Mouse (Mus musculus): ENCODE data around the gene Card10. TPM values are rescaled to one million over a fixed set of nuclear protein-coding genes. Genes with fewer than 3 reads are reported as not detected.

Gene Card10
- polyA plus RNA-seq, 1 experiment from 2014 or later, result 5.7 TPM

- Histone ChIP-seq H3K27me3 (no peaks in the 10 kb centered on the region), H3K9ac (no peak overlapping the region), H3K27ac (peak overlapping the region; percentile 73), H3K4me3 (peak overlapping the region; percentile 44), H3K4me1 (replicated peaks) (peaks cover 11% of the 10 kb centered on the region), H3K9me3 (replicated peaks) (peaks cover 3% of the 10 kb centered on the region; the same call in 1 of the 2 replicates), H3K4me2 (peak overlapping the region; percentile 56), H3K36me3 (0 out of 2 replicates have a peak, but pooled peaks cover 6% of the 10 kb centered on the region)
- 57% methylated on average over 5 of the region's 5 CpGs for WGBS
- no peak for ATAC-seq (replicated peaks; ENCODE audit: insufficient number of reproducible peaks, insufficient read depth, low FRiP score, low read depth)
Observed at GRCm38 (mm10) chr15:78770983-78771355, 31.9 kb downstream of the Card10 start.

- ATAC-seq (replicated peaks; ENCODE audit: insufficient number of reproducible peaks, insufficient read depth, low FRiP score, low read depth), result no peak
- peak overlapping the region; percentile 56 for H3K4me2 ChIP-seq
- H3K9me3 ChIP-seq (replicated peaks), result peaks cover 3% of the 10 kb centered on the region; the same call in 1 of the 2 replicates
- H3K4me3 ChIP-seq, result peak overlapping the region; percentile 44; the same call in 1 of the 2 replicates
- no peaks in the 10 kb centered on the region for H3K27me3 ChIP-seq
- H3K9ac ChIP-seq, result no peak overlapping the region
- 0 out of 2 replicates have a peak overlapping the region, but pooled peaks have one; percentile 73 for H3K27ac ChIP-seq
- H3K36me3 ChIP-seq, result 0 out of 2 replicates have a peak, but pooled peaks cover 1% of the 10 kb centered on the region
- 57% methylated on average over 9 of the region's 9 CpGs for WGBS
- peaks cover 11% of the 10 kb centered on the region for H3K4me1 ChIP-seq (replicated peaks)
Observed at GRCm38 (mm10) chr15:78770234-78770982, 32.4 kb downstream of the Card10 start.

- no peaks in the 10 kb centered on the region for H3K36me3 ChIP-seq
- no peak for ATAC-seq (replicated peaks; ENCODE audit: insufficient number of reproducible peaks, insufficient read depth, low FRiP score, low read depth)
- 96% methylated on average over 4 of the region's 4 CpGs for WGBS
Observed at GRCm38 (mm10) chr15:78769064-78769463, 33.8 kb downstream of the Card10 start.

GRCm38 (mm10) chr15:78763704-78764103 is 39.1 kb downstream of the Card10 start:
- ATAC-seq (replicated peaks; ENCODE audit: insufficient number of reproducible peaks, insufficient read depth, low FRiP score, low read depth), result no peak
- H3K9ac ChIP-seq, result no peak overlapping the region
- H3K4me1 ChIP-seq (replicated peaks), result peaks cover 2% of the 10 kb centered on the region; the same call in 1 of the 2 replicates
- H3K36me3 ChIP-seq, result no peaks in the 10 kb centered on the region
- H3K9me3 ChIP-seq (replicated peaks), result no peaks in the 10 kb centered on the region
- H3K27me3 ChIP-seq, result peaks cover 14% of the 10 kb centered on the region
- H3K27ac ChIP-seq, result no peak overlapping the region
- no peak overlapping the region for H3K4me2 ChIP-seq
- no peak overlapping the region for H3K4me3 ChIP-seq
- 78% methylated on average over 5 of the region's 5 CpGs for WGBS

More at GRCm38 (mm10) chr15:78769064-78769463, 33.8 kb downstream of the Card10 start:
- Histone ChIP-seq H3K27me3 (no peaks in the 10 kb centered on the region), H3K27ac (no peak overlapping the region), H3K4me3 (no peak overlapping the region), H3K4me2 (no peak overlapping the region), H3K9me3 (replicated peaks) (peaks cover 3% of the 10 kb centered on the region; the same call in 1 of the 2 replicates), H3K4me1 (replicated peaks) (peaks cover 11% of the 10 kb centered on the region), H3K9ac (no peak overlapping the region)

GRCm38 (mm10) chr15:78763210-78763609 is 39.6 kb downstream of the Card10 start:
- Histone ChIP-seq H3K27me3 (peaks cover 14% of the 10 kb centered on the region), H3K27ac (no peak overlapping the region), H3K9ac (no peak overlapping the region), H3K36me3 (no peaks in the 10 kb centered on the region), H3K4me2 (no peak overlapping the region), H3K4me1 (replicated peaks) (peaks cover 2% of the 10 kb centered on the region; the same call in 1 of the 2 replicates), H3K4me3 (no peak overlapping the region), H3K9me3 (replicated peaks) (no peaks in the 10 kb centered on the region)
- no peak for ATAC-seq (replicated peaks; ENCODE audit: insufficient number of reproducible peaks, insufficient read depth, low FRiP score, low read depth)
- WGBS, result 33% methylated on average over 9 of the region's 10 CpGs

- H3K9ac ChIP-seq, result no peak overlapping the region
- H3K27me3 ChIP-seq, result peaks cover 24% of the 10 kb centered on the region
- H3K9me3 ChIP-seq (replicated peaks), result no peaks in the 10 kb centered on the region
- no peak overlapping the region for H3K4me3 ChIP-seq
- no peaks in the 10 kb centered on the region for H3K4me1 ChIP-seq (replicated peaks)
- H3K4me2 ChIP-seq, result no peak overlapping the region
- 71% methylated on average over 13 of the region's 13 CpGs for WGBS
- no peak for ATAC-seq (replicated peaks; ENCODE audit: insufficient number of reproducible peaks, insufficient read depth, low FRiP score, low read depth)
- no peaks in the 10 kb centered on the region for H3K36me3 ChIP-seq
- no peak overlapping the region for H3K27ac ChIP-seq
Observed at GRCm38 (mm10) chr15:78761112-78761511, 41.7 kb downstream of the Card10 start.

- Histone ChIP-seq H3K4me2 (no peak overlapping the region), H3K9ac (no peak overlapping the region), H3K27me3 (peaks cover 26% of the 10 kb centered on the region), H3K36me3 (no peaks in the 10 kb centered on the region), H3K4me1 (replicated peaks) (no peaks in the 10 kb centered on the region), H3K27ac (no peak overlapping the region), H3K9me3 (replicated peaks) (no peaks in the 10 kb centered on the region), H3K4me3 (no peak overlapping the region)
- no peak for ATAC-seq (replicated peaks; ENCODE audit: insufficient number of reproducible peaks, insufficient read depth, low FRiP score, low read depth)
- 77% methylated on average over 6 of the region's 6 CpGs for WGBS
Observed at GRCm38 (mm10) chr15:78758132-78758531, 44.7 kb downstream of the Card10 start.

GRCm38 (mm10) chr15:78755966-78756725 is 46.7 kb downstream of the Card10 start:
- H3K4me1 ChIP-seq (replicated peaks), result no peaks in the 10 kb centered on the region
- no peak overlapping the region for H3K4me3 ChIP-seq
- no peaks in the 10 kb centered on the region for H3K9me3 ChIP-seq (replicated peaks)
- H3K9ac ChIP-seq, result no peak overlapping the region
- H3K36me3 ChIP-seq, result no peaks in the 10 kb centered on the region
- WGBS, result 68% methylated on average over 12 of the region's 12 CpGs
- peaks cover 24% of the 10 kb centered on the region for H3K27me3 ChIP-seq
- H3K4me2 ChIP-seq, result no peak overlapping the region
- H3K27ac ChIP-seq, result no peak overlapping the region
- ATAC-seq (replicated peaks; ENCODE audit: insufficient number of reproducible peaks, insufficient read depth, low FRiP score, low read depth), result no peak

- Histone ChIP-seq H3K4me2 (no peak overlapping the region), H3K4me1 (replicated peaks) (no peaks in the 10 kb centered on the region), H3K9ac (no peak overlapping the region), H3K4me3 (no peak overlapping the region), H3K9me3 (replicated peaks) (no peaks in the 10 kb centered on the region), H3K27ac (no peak overlapping the region), H3K36me3 (no peaks in the 10 kb centered on the region), H3K27me3 (peaks cover 20% of the 10 kb centered on the region)
- no peak for ATAC-seq (replicated peaks; ENCODE audit: insufficient number of reproducible peaks, insufficient read depth, low FRiP score, low read depth)
- 48% methylated on average over 3 of the region's 3 CpGs for WGBS
Observed at GRCm38 (mm10) chr15:78755226-78755625, 47.6 kb downstream of the Card10 start.

GRCm38 (mm10) chr15:78754144-78754543 is 48.7 kb downstream of the Card10 start:
- no peak for ATAC-seq (replicated peaks; ENCODE audit: insufficient number of reproducible peaks, insufficient read depth, low FRiP score, low read depth)
- no peak overlapping the region for H3K9ac ChIP-seq
- 61% methylated on average over 5 of the region's 5 CpGs for WGBS

GRCm38 (mm10) chr15:78752991-78753390 is 49.9 kb downstream of the Card10 start:
- no peak for ATAC-seq (replicated peaks; ENCODE audit: insufficient number of reproducible peaks, insufficient read depth, low FRiP score, low read depth)
- Histone ChIP-seq H3K36me3 (no peaks in the 10 kb centered on the region), H3K27ac (no peak overlapping the region), H3K4me3 (no peak overlapping the region), H3K4me2 (no peak overlapping the region), H3K4me1 (replicated peaks) (no peaks in the 10 kb centered on the region), H3K9ac (no peak overlapping the region), H3K9me3 (replicated peaks) (no peaks in the 10 kb centered on the region), H3K27me3 (peaks cover 12% of the 10 kb centered on the region; the same call in 1 of the 2 replicates)

More at GRCm38 (mm10) chr15:78754144-78754543, 48.7 kb downstream of the Card10 start:
- Histone ChIP-seq H3K4me2 (no peak overlapping the region), H3K4me1 (replicated peaks) (no peaks in the 10 kb centered on the region), H3K27me3 (peaks cover 15% of the 10 kb centered on the region; the same call in 1 of the 2 replicates), H3K27ac (no peak overlapping the region), H3K9me3 (replicated peaks) (no peaks in the 10 kb centered on the region), H3K4me3 (no peak overlapping the region), H3K36me3 (no peaks in the 10 kb centered on the region)

Data from heart, embryonic 15.5 days (tissue).